Mouse (Mus musculus): Measurements from ENCODE around the gene Ndufb4. TPM values are rescaled to one million over a fixed set of nuclear protein-coding genes. Genes with fewer than 3 reads are reported as not detected.

Ndufb4 gene
- polyA plus RNA-seq, 1 experiment = 63.7 TPM

DNA sequence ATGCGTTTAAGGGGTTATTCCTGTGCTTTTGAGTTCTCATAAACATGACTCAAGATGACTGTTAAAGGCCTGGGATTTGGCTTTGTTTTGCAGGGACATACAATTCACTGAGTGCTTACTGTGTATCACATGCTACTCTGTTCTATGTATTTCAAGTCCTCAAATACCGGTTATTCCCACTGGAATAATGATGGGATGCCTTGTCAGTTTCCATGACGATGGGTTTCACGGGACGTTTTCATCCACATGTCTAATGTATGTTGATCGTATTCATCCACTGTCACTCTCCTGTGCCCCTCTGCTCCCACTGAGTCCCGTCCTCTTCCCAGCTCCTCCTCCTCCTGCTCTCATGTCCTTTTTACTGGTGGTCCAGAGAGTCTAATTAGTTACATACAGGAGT lies 2.5 kb upstream of the Ndufb4 start:
- Histone ChIP-seq H3K4me3 (ENCODE audit: insufficient read depth, low read length) (no peak overlapping the region), H3K27ac (ENCODE audit: insufficient read depth, low read depth, low read length) (no peak overlapping the region), H3K4me1 (ENCODE audit: control insufficient read depth, insufficient read depth, low read length) (peaks cover 13% of the 10 kb centered on the region)
- TF ChIP-seq CTCF (IDR thresholded peaks at IDR 0.05; ENCODE audit: low read depth, low read length) (no peak), POLR2A (IDR thresholded peaks at IDR 0.05; ENCODE audit: borderline replicate concordance, low read depth, low read length) (no peak)

DNA sequence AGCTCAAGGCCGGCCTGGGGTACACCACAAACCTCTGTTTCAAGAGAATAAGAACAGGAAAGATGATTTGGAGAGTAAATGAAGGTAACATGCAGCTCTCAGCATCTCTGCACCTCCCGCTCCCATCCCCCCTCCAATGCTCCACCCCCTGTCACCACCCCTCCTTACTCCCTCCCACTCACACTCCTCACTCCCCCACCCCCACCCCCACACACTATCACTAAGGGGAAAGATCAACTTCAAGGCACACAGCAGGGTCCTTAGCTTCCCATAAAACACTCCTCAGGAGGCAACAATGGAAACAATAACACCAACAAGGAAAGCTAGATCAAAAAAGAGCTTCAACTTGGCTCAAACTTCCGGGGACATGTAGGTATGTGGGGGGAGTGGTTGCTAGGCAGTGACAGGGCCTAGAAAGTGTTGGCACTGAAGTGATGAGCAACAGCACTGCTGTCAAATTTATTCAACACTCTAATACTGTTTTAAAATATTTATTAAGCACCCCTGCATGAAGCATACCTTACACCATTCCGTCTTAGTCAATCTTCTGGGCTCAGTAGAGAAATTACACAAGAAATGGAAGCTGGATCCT lies 1.6 kb upstream of the Ndufb4 start:
- TF ChIP-seq CTCF (IDR thresholded peaks at IDR 0.05; ENCODE audit: low read depth, low read length) = no peak
- TF ChIP-seq POLR2A (IDR thresholded peaks at IDR 0.05; ENCODE audit: borderline replicate concordance, low read depth, low read length) = no peak
- Histone ChIP-seq H3K27ac (ENCODE audit: insufficient read depth, low read depth, low read length) (no peak overlapping the region), H3K4me3 (ENCODE audit: insufficient read depth, low read length) (no peak overlapping the region), H3K4me1 (ENCODE audit: control insufficient read depth, insufficient read depth, low read length) (peaks cover 18% of the 10 kb centered on the region)

DNA sequence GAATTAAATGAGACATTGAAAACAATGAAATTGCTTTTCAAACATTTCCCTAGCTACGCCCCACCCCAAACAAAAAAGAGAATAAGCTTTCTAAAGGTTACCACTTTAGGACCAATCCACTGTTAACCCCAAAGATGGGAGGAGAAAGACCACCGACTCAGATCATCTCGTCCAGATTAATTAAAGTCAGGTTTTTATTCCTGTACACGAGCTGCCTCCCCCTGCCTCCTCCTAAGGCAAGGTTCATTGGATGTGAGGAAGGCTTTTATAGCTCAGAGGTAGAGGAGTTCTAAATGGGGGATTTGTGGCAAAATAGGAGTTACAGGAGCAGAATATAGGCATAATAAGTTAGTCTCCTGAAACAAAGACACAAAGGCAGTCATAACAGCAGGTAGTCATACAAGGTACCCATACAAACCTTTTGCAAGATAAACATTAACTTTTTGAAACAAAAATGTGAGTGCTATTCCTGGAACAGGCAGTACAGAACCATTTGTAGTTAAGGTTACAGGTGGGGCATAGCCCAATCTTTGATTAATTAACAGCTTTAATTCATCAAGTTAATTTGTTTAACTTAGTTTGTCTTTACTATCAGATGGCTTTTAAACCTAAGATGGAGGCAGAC lies 690 bp upstream of the Ndufb4 start:
- H3K4me3 ChIP-seq (ENCODE audit: insufficient read depth, low read length) = peak overlapping the region; percentile 34; the same call in 1 of the 2 replicates
- H3K27ac ChIP-seq (ENCODE audit: insufficient read depth, low read depth, low read length) = peak overlapping the region; percentile 83

DNA sequence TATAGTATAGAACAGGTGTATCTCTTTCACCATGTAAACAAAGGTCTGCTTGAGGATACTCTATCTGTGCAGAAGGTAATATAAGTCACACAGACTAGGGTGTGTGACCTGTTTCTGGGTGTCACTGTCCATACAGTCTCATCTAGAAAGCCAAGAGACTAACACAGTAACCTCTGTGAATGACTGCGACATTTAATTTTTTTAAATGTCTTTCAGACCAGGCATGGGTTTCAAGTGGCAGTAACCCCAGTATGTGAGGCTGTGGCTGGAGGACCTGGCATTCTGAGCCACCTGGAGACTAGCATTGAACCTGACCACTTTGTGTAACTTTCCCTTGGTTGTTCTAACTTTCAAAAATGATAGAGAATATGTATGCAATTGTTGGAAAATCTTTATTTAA lies 1.2 kb downstream of the Ndufb4 start:
- H3K4me1 ChIP-seq (ENCODE audit: control insufficient read depth, insufficient read depth, low read length) = peaks cover 18% of the 10 kb centered on the region
- no peak overlapping the region for H3K27ac ChIP-seq (ENCODE audit: insufficient read depth, low read depth, low read length)
- peak overlapping the region; percentile 46 for H3K4me3 ChIP-seq (ENCODE audit: insufficient read depth, low read length)
- TF ChIP-seq CTCF (IDR thresholded peaks at IDR 0.05; ENCODE audit: low read depth, low read length) (no peak), POLR2A (IDR thresholded peaks at IDR 0.05; ENCODE audit: borderline replicate concordance, low read depth, low read length) (no peak)

More for the DNA sequence above, 690 bp upstream of the Ndufb4 start:
- TF ChIP-seq CTCF (IDR thresholded peaks at IDR 0.05; ENCODE audit: low read depth, low read length) = no peak
- TF ChIP-seq POLR2A (IDR thresholded peaks at IDR 0.05; ENCODE audit: borderline replicate concordance, low read depth, low read length) = no peak
- peaks cover 18% of the 10 kb centered on the region for H3K4me1 ChIP-seq (ENCODE audit: control insufficient read depth, insufficient read depth, low read length)

DNA sequence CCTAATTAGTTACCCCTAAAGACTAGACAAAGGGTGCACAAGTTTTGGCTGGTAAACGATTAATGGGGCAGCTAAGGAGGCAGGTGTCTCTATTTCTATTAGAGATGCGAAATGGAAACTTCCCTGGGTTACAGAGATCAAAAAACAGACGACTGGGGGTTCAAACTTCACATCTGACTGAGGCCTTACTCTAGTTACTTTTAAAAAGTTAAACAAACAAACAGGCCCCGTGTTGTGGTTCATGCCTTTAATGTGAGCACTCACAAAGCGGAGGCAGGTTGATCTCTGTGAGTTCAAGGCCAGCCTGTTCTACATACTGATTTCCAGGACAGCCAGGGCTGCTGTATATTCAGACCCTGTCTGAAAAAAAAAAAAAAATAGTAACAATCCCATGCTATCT lies 1.6 kb downstream of the Ndufb4 start:
- H3K4me1 ChIP-seq (ENCODE audit: control insufficient read depth, insufficient read depth, low read length) = peaks cover 21% of the 10 kb centered on the region
- H3K4me3 ChIP-seq (ENCODE audit: insufficient read depth, low read length) = no peak overlapping the region
- TF ChIP-seq CTCF (IDR thresholded peaks at IDR 0.05; ENCODE audit: low read depth, low read length) = no peak
- TF ChIP-seq POLR2A (IDR thresholded peaks at IDR 0.05; ENCODE audit: borderline replicate concordance, low read depth, low read length) = no peak
- no peak overlapping the region for H3K27ac ChIP-seq (ENCODE audit: insufficient read depth, low read depth, low read length)

DNA sequence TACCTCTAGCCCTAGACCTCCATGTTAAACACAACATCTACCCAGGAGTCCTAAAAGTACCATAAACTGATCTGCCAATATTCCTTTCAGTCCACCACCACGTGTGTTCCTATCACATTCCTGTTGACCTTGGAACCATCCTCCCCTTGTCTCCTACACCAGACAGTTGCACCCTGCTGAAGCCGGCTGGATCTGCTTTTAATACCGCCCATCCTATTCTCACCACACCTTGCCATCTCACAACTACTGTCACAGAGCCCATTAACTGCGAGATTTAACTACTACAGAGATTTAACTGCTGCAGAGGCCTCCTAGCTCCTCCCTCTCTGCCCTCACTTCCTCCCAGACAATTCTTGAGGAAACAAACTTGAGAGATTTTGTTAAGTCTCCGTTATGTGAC lies 2.8 kb downstream of the Ndufb4 start:
- H3K4me1 ChIP-seq (ENCODE audit: control insufficient read depth, insufficient read depth, low read length) = peaks cover 21% of the 10 kb centered on the region
- H3K27ac ChIP-seq (ENCODE audit: insufficient read depth, low read depth, low read length) = no peak overlapping the region
- no peak overlapping the region for H3K4me3 ChIP-seq (ENCODE audit: insufficient read depth, low read length)
- no peak for TF ChIP-seq CTCF (IDR thresholded peaks at IDR 0.05; ENCODE audit: low read depth, low read length)
- TF ChIP-seq POLR2A (IDR thresholded peaks at IDR 0.05; ENCODE audit: borderline replicate concordance, low read depth, low read length) = no peak

DNA sequence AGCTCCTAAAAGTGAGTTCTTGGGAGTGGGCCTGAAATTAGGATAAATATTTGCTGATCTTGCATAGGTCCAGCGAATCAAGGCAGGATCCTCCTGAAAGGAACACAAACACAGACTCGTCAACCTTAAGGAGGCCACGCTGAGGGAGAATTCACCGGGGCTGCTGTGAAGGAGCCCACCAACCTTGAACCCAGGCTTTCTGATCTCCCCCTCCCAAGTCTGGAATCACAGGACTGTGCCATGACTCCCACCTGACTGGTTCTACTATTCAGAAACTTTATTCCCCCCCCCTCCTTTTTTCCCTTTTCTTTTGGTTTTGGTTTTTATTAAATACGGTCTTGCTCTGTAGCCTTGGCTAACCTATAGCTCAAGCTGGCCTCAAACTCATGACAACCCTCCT lies 5.2 kb downstream of the Ndufb4 start:
- no peak overlapping the region for H3K4me3 ChIP-seq (ENCODE audit: insufficient read depth, low read length)
- no peak for TF ChIP-seq CTCF (IDR thresholded peaks at IDR 0.05; ENCODE audit: low read depth, low read length)
- no peak for TF ChIP-seq POLR2A (IDR thresholded peaks at IDR 0.05; ENCODE audit: borderline replicate concordance, low read depth, low read length)
- H3K4me1 ChIP-seq (ENCODE audit: control insufficient read depth, insufficient read depth, low read length) = peaks cover 16% of the 10 kb centered on the region
- H3K27ac ChIP-seq (ENCODE audit: insufficient read depth, low read depth, low read length) = no peak overlapping the region

DNA sequence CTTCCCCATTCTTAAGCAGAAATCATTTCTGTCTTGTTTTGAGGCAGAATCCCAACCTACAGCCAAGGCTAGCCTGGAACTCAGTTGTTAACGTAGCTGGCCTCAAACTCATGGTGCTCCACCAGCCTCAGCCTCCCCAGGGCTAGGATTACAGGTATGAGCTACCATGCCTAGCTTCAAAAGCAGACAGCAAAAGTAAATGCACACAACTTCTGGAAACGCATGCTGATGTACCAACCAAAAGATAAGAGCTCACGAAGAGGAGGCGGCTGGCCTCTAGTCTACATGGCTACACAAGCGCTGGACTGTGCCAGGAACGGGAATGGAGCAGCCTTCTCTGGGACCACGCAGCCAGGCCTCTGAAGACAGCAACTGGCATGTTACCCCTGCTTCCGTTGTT lies 6.3 kb downstream of the Ndufb4 start:
- H3K4me3 ChIP-seq (ENCODE audit: insufficient read depth, low read length) = no peak overlapping the region
- H3K4me1 ChIP-seq (ENCODE audit: control insufficient read depth, insufficient read depth, low read length) = peaks cover 16% of the 10 kb centered on the region
- TF ChIP-seq CTCF (IDR thresholded peaks at IDR 0.05; ENCODE audit: low read depth, low read length) (no peak), POLR2A (IDR thresholded peaks at IDR 0.05; ENCODE audit: borderline replicate concordance, low read depth, low read length) (no peak)

DNA sequence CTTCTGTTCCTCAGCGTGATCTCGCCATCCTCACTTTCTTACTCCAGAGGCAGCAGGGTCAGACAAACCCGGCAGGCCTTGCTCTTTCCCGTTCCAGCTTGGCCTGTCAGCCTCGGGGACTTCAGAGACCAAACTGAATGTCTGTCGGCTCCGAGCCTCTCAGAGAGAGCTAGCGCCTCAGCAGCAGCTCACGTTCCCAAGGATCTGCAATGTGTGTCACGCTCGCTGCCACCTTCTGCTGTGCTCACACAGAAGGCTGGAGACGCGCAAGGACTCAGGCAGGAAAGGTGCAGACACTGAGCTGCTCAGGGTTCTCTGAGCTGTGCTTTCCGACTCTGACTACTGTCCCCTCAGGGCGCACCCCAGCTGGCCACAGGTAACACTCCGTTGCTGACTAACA lies 7.2 kb downstream of the Ndufb4 start:
- Histone ChIP-seq H3K4me1 (ENCODE audit: control insufficient read depth, insufficient read depth, low read length) (peaks cover 11% of the 10 kb centered on the region), H3K27ac (ENCODE audit: insufficient read depth, low read depth, low read length) (no peak overlapping the region), H3K4me3 (ENCODE audit: insufficient read depth, low read length) (no peak overlapping the region)
- no peak for TF ChIP-seq POLR2A (IDR thresholded peaks at IDR 0.05; ENCODE audit: borderline replicate concordance, low read depth, low read length)
- no peak for TF ChIP-seq CTCF (IDR thresholded peaks at IDR 0.05; ENCODE audit: low read depth, low read length)

More for the DNA sequence above, 6.3 kb downstream of the Ndufb4 start:
- H3K27ac ChIP-seq (ENCODE audit: insufficient read depth, low read depth, low read length) = no peak overlapping the region

DNA sequence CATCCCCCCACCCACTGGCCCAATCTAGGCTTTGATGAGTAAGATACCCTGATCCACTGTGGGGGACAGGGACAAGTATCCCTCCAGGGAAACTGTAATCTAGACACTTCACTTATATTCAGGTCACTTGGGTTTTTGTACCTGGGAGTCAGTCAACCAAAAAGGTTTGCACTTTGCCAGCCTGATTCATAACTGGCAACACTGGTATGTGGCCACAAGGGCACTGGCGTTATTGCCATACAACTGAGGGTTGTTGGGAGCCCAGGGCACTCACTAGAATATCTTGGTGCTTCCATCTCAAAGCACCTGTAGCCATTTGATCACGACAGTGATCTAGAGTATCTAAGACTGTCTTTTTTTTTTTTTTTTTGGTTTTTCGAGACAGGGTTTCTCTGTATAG lies 8.5 kb downstream of the Ndufb4 start:
- no peak overlapping the region for H3K4me3 ChIP-seq (ENCODE audit: insufficient read depth, low read length)
- H3K4me1 ChIP-seq (ENCODE audit: control insufficient read depth, insufficient read depth, low read length) = peaks cover 3% of the 10 kb centered on the region
- H3K27ac ChIP-seq (ENCODE audit: insufficient read depth, low read depth, low read length) = no peak overlapping the region
- TF ChIP-seq POLR2A (IDR thresholded peaks at IDR 0.05; ENCODE audit: borderline replicate concordance, low read depth, low read length) (no peak), CTCF (IDR thresholded peaks at IDR 0.05; ENCODE audit: low read depth, low read length) (no peak)

Data from bone marrow macrophage, adult 2 months (primary cell).